Comparison of ENCODE assay signal across 10 mouse cellular contexts in the genomic region with DNA sequence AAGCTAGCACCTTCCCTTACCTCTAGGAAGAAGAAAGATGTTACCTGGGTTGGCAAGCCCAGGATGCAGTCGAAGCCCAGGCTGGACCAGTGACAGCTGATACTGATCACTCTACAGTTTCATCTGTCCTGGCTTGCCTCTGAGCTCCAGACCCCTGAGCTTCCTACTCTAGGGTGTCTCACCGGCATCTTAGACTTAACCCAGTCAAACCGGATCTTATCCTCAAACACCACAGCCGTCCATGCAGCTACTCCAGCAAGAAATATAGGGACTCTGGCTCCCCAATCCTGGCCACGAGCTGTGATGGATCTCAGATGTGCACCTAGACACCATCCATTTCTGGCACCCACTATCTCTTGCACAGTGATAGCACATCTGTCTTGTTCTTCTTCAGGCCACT.
DNase-seq lines count a peak whose midpoint lies in the region; ATAC-seq and TF ChIP-seq lines count a peak whose summit lies in the region.
"Had no signal": no experiment of that assay in that cellular context is flagged by ENCODE, and none has a peak within 500 bp of the region (broad histone marks: within the 10 kb centered on the region; RNA-seq: fewer than 3 reads in every experiment).

No protein-coding gene starts in this region.

- no peak for TF ChIP-seq CTCF in liver, adult 2 months (IDR thresholded peaks at IDR 0.05; ENCODE audit: low read depth, low read length)
- TF ChIP-seq CTCF in bone marrow macrophage, adult 2 months (IDR thresholded peaks at IDR 0.05; ENCODE audit: low read depth, low read length) = no peak

- no peak for TF ChIP-seq POLR2A in liver, adult 2 months (IDR thresholded peaks at IDR 0.05; ENCODE audit: extremely low read depth, insufficient read depth, low read length)
- no peak for TF ChIP-seq POLR2A in bone marrow macrophage, adult 2 months (IDR thresholded peaks at IDR 0.05; ENCODE audit: borderline replicate concordance, low read depth, low read length)

- H3K27ac ChIP-seq in heart, embryonic 10.5 days = peak overlapping the region; percentile 84; the same call in 1 of the 2 replicates
- H3K27ac ChIP-seq in liver, adult 2 months (replicated peaks; ENCODE audit: insufficient read depth, low read depth, low read length) = peak overlapping the region; percentile 89
- H3K27ac ChIP-seq in bone marrow macrophage, adult 2 months (ENCODE audit: insufficient read depth, low read depth, low read length) = peak overlapping the region; percentile 85
- H3K27ac ChIP-seq in limb, embryonic 13.5 days = peak overlapping the region; percentile 73

- no peak overlapping the region for H3K4me3 ChIP-seq in heart, embryonic 10.5 days
- H3K4me3 ChIP-seq in liver, adult 2 months (ENCODE audit: insufficient read depth, low read depth, low read length) = no peak overlapping the region
- H3K4me3 ChIP-seq in bone marrow macrophage, adult 2 months (ENCODE audit: insufficient read depth, low read length) = no peak overlapping the region
- H3K4me3 ChIP-seq in limb, embryonic 13.5 days = no peak overlapping the region
- H3K4me3 ChIP-seq: erythroblast, embryonic 14.5 days had no signal

- H3K79me2 ChIP-seq in liver, adult 2 months (ENCODE audit: control insufficient read depth, insufficient read depth, low read length) = no peaks in the 10 kb centered on the region

- H3K4me2 ChIP-seq in limb, embryonic 13.5 days (replicated peaks) = no peak overlapping the region

- H3K9me3 ChIP-seq in heart, embryonic 10.5 days = no peaks in the 10 kb centered on the region
- H3K9me3 ChIP-seq in limb, embryonic 13.5 days = no peaks in the 10 kb centered on the region

- DNase-seq in heart, embryonic 10.5 days (ENCODE audit: low spot score) = no peak
- no peak for DNase-seq in heart, postnatal 36 days
- no peak for DNase-seq in liver, adult 2 months (ENCODE audit: extremely low read depth, low read depth, low spot score)
- no peak for DNase-seq in liver
- DNase-seq in retina, embryonic 14.5 days (ENCODE audit: low spot score) = no peak
- no peak for DNase-seq in ovary, postnatal 36 days (ENCODE audit: low spot score)
- DNase-seq: right cerebral cortex, postnatal 14 days had no signal

- no peak for ATAC-seq in limb, embryonic 13.5 days (ENCODE audit: low FRiP score, low read depth)

- peaks cover 61% of the 10 kb centered on the region for H3K4me1 ChIP-seq in heart, embryonic 10.5 days
- H3K4me1 ChIP-seq in liver, adult 2 months (ENCODE audit: control insufficient read depth, insufficient read depth, low read length) = peaks cover 28% of the 10 kb centered on the region
- peaks cover 27% of the 10 kb centered on the region for H3K4me1 ChIP-seq in bone marrow macrophage, adult 2 months (ENCODE audit: control insufficient read depth, insufficient read depth, low read length)
- peaks cover 17% of the 10 kb centered on the region for H3K4me1 ChIP-seq in limb, embryonic 13.5 days

- intact Hi-C loops in heart, postnatal 36 days (cut with DNase I) = no loop called here

- no peak overlapping the region for H3K9ac ChIP-seq in liver, adult 2 months (ENCODE audit: low read depth, low read length)
- no peak overlapping the region for H3K9ac ChIP-seq in limb, embryonic 13.5 days

- WGBS in heart, embryonic 10.5 days = 80% methylated on average over 5 of the region's 5 CpGs
- WGBS in liver, adult 2 months = 87% methylated on average over 5 of the region's 5 CpGs
- 84% methylated on average over 5 of the region's 5 CpGs for WGBS in limb, embryonic 13.5 days

- no peaks in the 10 kb centered on the region for H3K27me3 ChIP-seq in heart, embryonic 10.5 days (ENCODE audit: insufficient read depth, poor library complexity, severe bottlenecking)
- H3K27me3 ChIP-seq in liver, adult 2 months (ENCODE audit: control insufficient read depth, insufficient read depth, low read length) = no peaks in the 10 kb centered on the region
- H3K27me3 ChIP-seq in limb, embryonic 13.5 days = no peaks in the 10 kb centered on the region

- peaks cover 5% of the 10 kb centered on the region; the same call in 1 of the 2 replicates for H3K36me3 ChIP-seq in heart, embryonic 10.5 days
- H3K36me3 ChIP-seq in liver, adult 2 months (ENCODE audit: control insufficient read depth, insufficient read depth, low read length) = no peaks in the 10 kb centered on the region
- H3K36me3 ChIP-seq in limb, embryonic 13.5 days = no peaks in the 10 kb centered on the region
